In the genomic region with DNA sequence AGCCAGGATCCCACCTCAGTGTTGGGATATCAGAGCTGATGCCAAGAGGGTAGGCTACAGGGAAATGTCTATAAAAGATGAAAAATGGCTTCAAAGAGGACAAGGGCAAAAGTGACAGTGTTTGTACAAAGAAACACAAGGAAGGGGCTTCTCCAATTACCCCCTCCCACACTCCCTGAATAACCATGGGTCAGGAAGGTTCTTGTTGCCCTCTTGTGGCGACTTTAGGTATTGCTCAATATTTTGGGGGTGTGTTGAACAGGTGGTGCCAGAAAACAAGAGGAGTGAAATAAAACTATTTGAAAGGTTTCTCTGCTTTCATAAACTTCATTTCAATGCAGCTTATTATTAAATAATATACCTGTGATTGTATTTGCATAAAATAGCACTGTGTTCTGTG, we compare ENCODE assay signal across 9 mouse cellular contexts. TPM values are rescaled to one million over a fixed set of nuclear protein-coding genes. Genes with fewer than 3 reads are reported as not detected.
DNase-seq lines count a peak whose midpoint lies in the region; ATAC-seq lines count a peak whose summit lies in the region.
"Had no signal": no experiment of that assay in that cellular context is flagged by ENCODE, and none has a peak within 500 bp of the region (broad histone marks: within the 10 kb centered on the region; RNA-seq: fewer than 3 reads in every experiment).

No protein-coding gene starts in this region.

- no peak overlapping the region for H3K4me2 ChIP-seq in hindbrain, embryonic 11.5 days (replicated peaks; ENCODE audit: low read depth, low read length)
- H3K4me2 ChIP-seq in hindbrain, embryonic 12.5 days (replicated peaks): no peak overlapping the region
- H3K4me2 ChIP-seq: limb, embryonic 12.5 days had no signal

- DNase-seq in hindbrain, embryonic 11.5 days (ENCODE audit: low spot score): peak; percentile 71
- peak; percentile 72 for DNase-seq in CD4-positive, CD25-positive, alpha-beta regulatory T cell, adult 2 months (ENCODE audit: low read depth, low spot score)
- DNase-seq in adrenal gland, postnatal 10 days: peak; percentile 80
- peak; percentile 44 for DNase-seq in embryonic facial prominence, embryonic 10.5 days (ENCODE audit: low spot score)
- peak; percentile 27 for DNase-seq in large intestine, adult 2 months (ENCODE audit: low read depth, low spot score)
- DNase-seq in thymus, postnatal 25 days: peak; percentile 66

- H3K4me3 ChIP-seq in hindbrain, embryonic 11.5 days (ENCODE audit: low read depth, low read length): no peak overlapping the region
- no peak overlapping the region for H3K4me3 ChIP-seq in hindbrain, embryonic 12.5 days
- H3K4me3 ChIP-seq in embryonic facial prominence, embryonic 10.5 days: no peak overlapping the region
- H3K4me3 ChIP-seq: limb, embryonic 12.5 days had no signal

- H3K27me3 ChIP-seq in hindbrain, embryonic 11.5 days (ENCODE audit: control insufficient read depth, insufficient read depth, low read length): no peaks in the 10 kb centered on the region
- H3K27me3 ChIP-seq in hindbrain, embryonic 12.5 days: no peaks in the 10 kb centered on the region
- H3K27me3 ChIP-seq in embryonic facial prominence, embryonic 10.5 days (replicated peaks; ENCODE audit: low read depth, poor library complexity, severe bottlenecking): no peaks in the 10 kb centered on the region
- H3K27me3 ChIP-seq: limb, embryonic 12.5 days had no signal

- H3K9ac ChIP-seq in hindbrain, embryonic 11.5 days (ENCODE audit: low read depth, low read length): no peak overlapping the region
- H3K9ac ChIP-seq in hindbrain, embryonic 12.5 days: no peak overlapping the region
- H3K9ac ChIP-seq: limb, embryonic 12.5 days had no signal

- H3K36me3 ChIP-seq in hindbrain, embryonic 11.5 days (ENCODE audit: control insufficient read depth, insufficient read depth, low read length): no peaks in the 10 kb centered on the region
- H3K36me3 ChIP-seq in hindbrain, embryonic 12.5 days: peaks cover 8% of the 10 kb centered on the region
- H3K36me3 ChIP-seq in embryonic facial prominence, embryonic 10.5 days (replicated peaks): peaks cover 23% of the 10 kb centered on the region

- 4% methylated on average over 1 of the region's 1 CpGs for WGBS in hindbrain, embryonic 11.5 days
- WGBS in hindbrain, embryonic 12.5 days: 4% methylated on average over 1 of the region's 1 CpGs
- 11% methylated on average over 1 of the region's 1 CpGs for whole genome bisulfite sequencing in embryonic facial prominence, embryonic 10.5 days
- WGBS in large intestine, adult 2 months: 0% methylated on average over 1 of the region's 1 CpGs

- ATAC-seq in hindbrain, embryonic 11.5 days (ENCODE audit: low FRiP score): peak; percentile 59; the same call in 1 of the 2 replicates
- no peak for ATAC-seq in hindbrain, embryonic 12.5 days (ENCODE audit: low FRiP score)
- ATAC-seq in megakaryocyte-erythroid progenitor cell, adult 5-6 weeks (replicated peaks; ENCODE audit: low FRiP score, low TSS enrichment, poor library complexity, severe bottlenecking): peak; percentile 90

- H3K9me3 ChIP-seq in hindbrain, embryonic 11.5 days (ENCODE audit: control insufficient read depth, low read length): no peaks in the 10 kb centered on the region
- H3K9me3 ChIP-seq in hindbrain, embryonic 12.5 days (replicated peaks): peaks cover 3% of the 10 kb centered on the region
- H3K9me3 ChIP-seq in embryonic facial prominence, embryonic 10.5 days: peaks cover 7% of the 10 kb centered on the region; the same call in 1 of the 2 replicates

- H3K4me1 ChIP-seq in hindbrain, embryonic 11.5 days (replicated peaks; ENCODE audit: control insufficient read depth, insufficient read depth, low read length): no peaks in the 10 kb centered on the region
- no peaks in the 10 kb centered on the region for H3K4me1 ChIP-seq in hindbrain, embryonic 12.5 days
- no peaks in the 10 kb centered on the region for H3K4me1 ChIP-seq in embryonic facial prominence, embryonic 10.5 days
- H3K4me1 ChIP-seq: limb, embryonic 12.5 days had no signal

- no peak overlapping the region for H3K27ac ChIP-seq in hindbrain, embryonic 11.5 days (ENCODE audit: low read depth, low read length)
- no peak overlapping the region for H3K27ac ChIP-seq in hindbrain, embryonic 12.5 days
- no peak overlapping the region for H3K27ac ChIP-seq in embryonic facial prominence, embryonic 10.5 days (replicated peaks)
- H3K27ac ChIP-seq: limb, embryonic 12.5 days had no signal

RNA-seq across cellular contexts. Expression of gene Zfp931, which starts 20.1 kb away (rescaled TPM):
- 15.7 and 16.2 TPM in 2 replicates for polyA plus RNA-seq in hindbrain, embryonic 11.5 days (2014; fragmentation: Nextera tagmentation; extraction: Ambion mirVana)
- 12.0 and 14.8 TPM in 2 replicates for polyA plus RNA-seq in hindbrain, embryonic 12.5 days (2016; fragmentation: Nextera tagmentation; extraction: Ambion mirVana)
- total RNA-seq in adrenal gland, postnatal 10 days (2021): 10 to 100 TPM; 15.4 to 25.7 TPM
- polyA plus RNA-seq in embryonic facial prominence, embryonic 10.5 days (2016; fragmentation: Nextera tagmentation; extraction: Ambion mirVana): 16.5 and 17.7 TPM in 2 replicates
- polyA plus RNA-seq in large intestine, adult 2 months (2012; rRNA removed): 0.60 and 1.0 TPM in 2 replicates
- total RNA-seq in megakaryocyte-erythroid progenitor cell, adult 5-6 weeks (2014; fragmentation: Nextera tagmentation): 20.4 and 23.3 TPM in 2 replicates
- total RNA-seq in megakaryocyte-erythroid progenitor cell, adult 5-6 weeks (2017): 5.2 and 20.5 TPM in 2 replicates

RNA-seq across cellular contexts. Expression of gene Zfp971, which starts 35.1 kb away (rescaled TPM):
- polyA plus RNA-seq in hindbrain, embryonic 11.5 days (2014; fragmentation: Nextera tagmentation; extraction: Ambion mirVana): 14.2 and 15.1 TPM in 2 replicates
- 13.2 and 14.1 TPM in 2 replicates for polyA plus RNA-seq in hindbrain, embryonic 12.5 days (2016; fragmentation: Nextera tagmentation; extraction: Ambion mirVana)
- 10 to 100 TPM; 23.3 to 35.8 TPM for total RNA-seq in adrenal gland, postnatal 10 days (2021)
- 14.7 and 15.0 TPM in 2 replicates for polyA plus RNA-seq in embryonic facial prominence, embryonic 10.5 days (2016; fragmentation: Nextera tagmentation; extraction: Ambion mirVana)
- polyA plus RNA-seq in large intestine, adult 2 months (2012; rRNA removed): 0.93 and 1.7 TPM in 2 replicates
- total RNA-seq in megakaryocyte-erythroid progenitor cell, adult 5-6 weeks (2014; fragmentation: Nextera tagmentation): 36.1 and 37.3 TPM in 2 replicates
- 27.1 and 34.3 TPM in 2 replicates for total RNA-seq in megakaryocyte-erythroid progenitor cell, adult 5-6 weeks (2017)

Comparison
In these comparisons a context has a peak if more than half of its experiments do, and no peak if none do; other contexts are left out.
1. DNase-seq: peak in every context shown above with its lines; median percentile 80 in adrenal gland, postnatal 10 days; 72 in CD4-positive, CD25-positive, alpha-beta regulatory T cell, adult 2 months; 71 in hindbrain, embryonic 11.5 days; 66 in thymus, postnatal 25 days; 44 in embryonic facial prominence, embryonic 10.5 days; 27 in large intestine, adult 2 months.